Mouse (Mus musculus) hindbrain, embryonic 11.5 days (tissue): ENCODE measurements at regions not wholly inside any gene's neighbourhood (a gene's known extent, or its start where the extent isn't known, plus 50 kb on each side); places are given as distances from the start of the nearest gene placed in this dataset.

Experiments
- ATAC-seq: fragments of 200-750 bp; cut with Nextera tagmentation; 2 replicates; pipeline ENCODE4 v1.8.0; 2017; ENCODE audit warnings: mild to moderate bottlenecking, moderate TSS enrichment, moderate library complexity; ENCODE audit not compliant: low FRiP score
- DNase-seq: peaks from one replicate; pipeline ENCODE4 v3.0.0-alpha.2; 2015; ENCODE audit warnings: low spot score
- H3K27ac ChIP-seq: fragments of 300-500 bp; sonication (generic); 2 replicates; pipeline ENCODE4 v1.5.1; 2014; ENCODE audit warnings: mild to moderate bottlenecking, low read depth, low read length
- H3K27me3 ChIP-seq: fragments of 300-500 bp; sonication (generic); 2 replicates; pipeline ENCODE4 v1.6.1; 2014; ENCODE audit warnings: mild to moderate bottlenecking, low read length, moderate library complexity, mixed read lengths; ENCODE audit not compliant: control insufficient read depth, insufficient read depth
- H3K36me3 ChIP-seq: fragments of 300-500 bp; sonication (generic); 2 replicates; pipeline ENCODE4 v1.6.1; 2014; ENCODE audit warnings: mild to moderate bottlenecking, low read length, moderate library complexity, mixed read lengths; ENCODE audit not compliant: control insufficient read depth, insufficient read depth
- H3K4me1 ChIP-seq: fragments of 300-500 bp; sonication (generic); replicated peaks from 2 replicates; pipeline ENCODE4 v1.6.1; 2014; ENCODE audit warnings: low read length, mixed read lengths; ENCODE audit not compliant: control insufficient read depth, insufficient read depth
- H3K4me2 ChIP-seq: fragments of 300-500 bp; sonication (generic); replicated peaks from 2 replicates; pipeline ENCODE4 v1.6.1; 2014; ENCODE audit warnings: mild to moderate bottlenecking, low read depth, low read length
- H3K4me3 ChIP-seq: fragments of 300-500 bp; sonication (generic); 2 replicates; pipeline ENCODE4 v1.5.1; 2014; ENCODE audit warnings: low read depth, low read length
- H3K9ac ChIP-seq: fragments of 300-500 bp; sonication (generic); 2 replicates; pipeline ENCODE4 v1.6.1; 2014; ENCODE audit warnings: low read depth, low read length
- H3K9me3 ChIP-seq: fragments of 300-500 bp; sonication (generic); 2 replicates; pipeline ENCODE4 v1.6.1; 2016; ENCODE audit warnings: low read length; ENCODE audit not compliant: control insufficient read depth
- WGBS: fragments of 180-500 bp; shearing (Covaris S2); extraction: QIAGEN DNeasy Blood & Tissue Kit; methylation state at CpG from one replicate; pipeline ENCODE4 v1.1.7; 2014; 5-methylcytosine and 5-hydroxymethylcytosine counted together

DNA sequence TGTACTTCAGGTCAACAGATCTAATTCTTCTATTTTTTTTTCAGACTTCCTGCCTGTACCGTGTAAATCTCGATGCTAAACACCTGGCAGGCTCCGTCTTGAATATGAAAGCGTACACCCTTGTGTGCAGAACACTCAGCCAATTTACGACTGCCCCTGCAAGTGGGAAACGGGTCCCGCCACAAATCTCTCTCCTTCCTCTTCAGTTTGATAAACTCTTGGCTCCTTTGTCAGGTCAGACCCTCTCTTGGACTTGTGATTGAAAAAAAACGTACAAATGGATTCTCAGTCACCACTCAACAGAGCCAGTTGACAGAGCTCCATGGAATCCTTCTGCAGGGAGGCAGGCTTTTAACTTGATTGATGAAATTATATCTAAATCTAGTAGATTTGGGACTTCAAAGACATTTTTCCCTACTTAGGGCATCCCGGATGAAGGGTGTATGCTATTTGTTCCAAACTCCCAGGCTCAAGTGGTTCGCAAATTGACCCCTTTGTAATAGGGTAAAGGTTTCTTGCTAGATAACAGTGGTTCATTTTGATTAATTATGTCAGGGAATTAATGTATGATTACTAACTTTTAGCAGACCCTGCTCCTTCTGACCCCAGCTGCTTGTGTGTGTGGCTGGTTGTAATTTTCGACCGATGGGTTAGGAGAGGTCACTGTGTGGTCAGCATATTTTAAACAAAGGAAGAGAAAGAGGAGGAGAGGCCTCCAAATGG, 429.7 kb upstream of the Nr2f2 start:
- Histone ChIP-seq H3K27me3 (no peaks in the 10 kb centered on the region), H3K4me2 (no peak overlapping the region), H3K4me3 (no peak overlapping the region), H3K36me3 (no peaks in the 10 kb centered on the region), H3K27ac (no peak overlapping the region), H3K4me1 (no peaks in the 10 kb centered on the region), H3K9ac (no peak overlapping the region), H3K9me3 (no peaks in the 10 kb centered on the region)
- 42% methylated on average over 12 of the region's 12 CpGs for WGBS
- ATAC-seq (no peak), DNase-seq (no peak)

DNA sequence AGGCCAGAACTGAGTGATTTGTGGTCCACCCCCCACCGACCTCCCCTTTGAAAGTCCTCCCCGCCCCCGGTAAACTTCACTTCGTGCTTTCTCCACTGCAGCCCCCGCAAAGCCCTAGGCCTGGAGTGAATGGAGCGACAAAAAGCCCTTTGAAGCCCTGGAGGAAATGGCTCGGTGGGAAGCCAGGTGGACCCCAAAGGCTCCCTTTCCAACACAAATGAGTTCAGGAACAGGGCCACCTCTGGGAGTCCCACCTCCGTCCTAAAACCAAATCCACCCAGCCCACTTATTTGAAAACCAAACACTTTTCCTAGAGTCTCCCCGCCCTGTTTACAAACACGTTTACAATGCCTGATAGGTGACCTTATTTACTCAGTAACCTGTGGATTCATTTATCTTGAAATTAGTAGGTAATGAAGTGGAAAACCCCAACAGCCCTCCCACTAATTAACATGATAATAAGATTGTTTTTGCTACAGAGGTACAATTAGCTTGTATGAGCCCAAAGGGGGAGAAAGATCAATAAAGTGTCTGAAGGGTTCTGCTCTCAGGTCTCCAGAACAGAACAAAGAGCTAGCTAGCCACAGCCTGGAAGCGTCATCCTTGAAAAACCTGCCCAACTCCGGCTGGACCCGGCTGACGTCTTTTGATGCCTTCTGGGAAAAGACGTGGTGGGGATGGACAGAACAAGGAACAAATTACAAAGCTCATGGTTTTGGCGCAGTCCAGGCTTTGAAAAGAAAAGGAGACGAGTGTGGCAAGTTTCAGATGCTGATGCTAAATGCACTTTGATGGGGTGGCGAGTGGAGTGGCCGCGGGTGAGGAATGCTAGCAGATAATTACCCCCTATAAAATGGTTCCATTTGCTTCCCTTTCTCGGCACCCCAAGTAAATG, 422.6 kb upstream of the Nr2f2 start:
- Histone ChIP-seq H3K9me3 (no peaks in the 10 kb centered on the region), H3K4me3 (no peak overlapping the region), H3K27me3 (peaks cover 2% of the 10 kb centered on the region; the same call in 1 of the 2 replicates), H3K27ac (no peak overlapping the region), H3K4me2 (peak overlapping the region; percentile 24), H3K9ac (no peak overlapping the region), H3K4me1 (0 out of 2 replicates have a peak, but pooled peaks cover 2% of the 10 kb centered on the region), H3K36me3 (no peaks in the 10 kb centered on the region)
- 4% methylated on average over 21 of the region's 21 CpGs for WGBS
- DNase-seq (peak; percentile 58), ATAC-seq (peak; percentile 61)

DNA sequence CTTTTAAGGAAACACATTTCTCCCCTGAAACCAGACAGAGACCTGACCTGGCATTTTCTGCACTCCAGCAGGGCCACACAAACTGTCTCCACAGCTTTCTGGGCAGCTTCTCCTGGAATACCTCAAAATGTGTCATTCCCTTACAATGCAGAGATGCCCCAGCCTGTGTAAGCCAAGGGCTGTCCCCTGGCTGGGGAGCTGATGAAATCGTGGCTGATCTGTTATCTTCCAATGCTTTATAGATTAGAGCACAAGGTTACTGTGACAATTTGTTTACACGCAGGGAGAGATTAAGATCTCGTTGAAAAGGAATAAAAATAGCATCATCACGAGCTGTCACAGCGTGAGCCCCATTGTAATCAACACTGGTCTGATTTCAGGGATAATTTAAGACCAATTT, 421.4 kb upstream of the Nr2f2 start:
- no peak for ATAC-seq

DNA sequence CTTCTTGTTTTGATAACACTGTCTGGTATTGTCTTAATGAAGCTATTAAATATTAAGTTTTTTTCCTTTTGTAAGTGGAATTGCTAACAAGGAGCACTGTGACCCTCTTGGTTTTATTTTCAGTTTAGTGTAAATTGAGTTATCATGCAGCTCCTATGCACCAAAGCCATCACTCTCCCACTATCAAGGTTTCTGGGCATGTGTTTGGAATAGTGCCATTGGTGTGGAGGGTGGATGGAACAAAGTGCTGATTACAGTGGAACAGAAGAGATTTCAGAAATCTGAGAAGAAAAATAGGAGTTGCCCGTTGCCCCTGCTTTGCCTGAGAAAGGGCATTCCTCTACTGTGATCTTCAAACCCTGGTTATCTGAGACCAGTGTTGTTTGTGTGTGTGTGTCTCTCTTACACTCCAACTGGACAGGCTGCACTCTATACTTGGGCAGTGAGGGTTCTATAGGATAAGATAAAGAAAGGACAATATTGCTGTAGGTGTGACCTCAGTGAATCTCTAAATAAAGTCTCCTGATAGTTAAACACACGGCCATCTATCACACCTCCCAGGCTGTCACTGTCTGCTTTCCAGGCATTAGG, 414.3 kb upstream of the Nr2f2 start:
- DNase-seq, result no peak
- WGBS, result 78% methylated on average over 2 of the region's 2 CpGs
- no peaks in the 10 kb centered on the region for H3K36me3 ChIP-seq
- H3K4me3 ChIP-seq, result no peak overlapping the region
- no peak for ATAC-seq
- H3K4me2 ChIP-seq, result no peak overlapping the region
- H3K27ac ChIP-seq, result no peak overlapping the region
- H3K9ac ChIP-seq, result no peak overlapping the region
- no peaks in the 10 kb centered on the region for H3K27me3 ChIP-seq
- H3K4me1 ChIP-seq, result no peaks in the 10 kb centered on the region; the same call in 1 of the 2 replicates
- H3K9me3 ChIP-seq, result no peaks in the 10 kb centered on the region

More for the DNA sequence above, 421.4 kb upstream of the Nr2f2 start:
- H3K9me3 ChIP-seq, result no peaks in the 10 kb centered on the region
- 0 out of 2 replicates have a peak, but pooled peaks cover 2% of the 10 kb centered on the region for H3K4me1 ChIP-seq
- H3K9ac ChIP-seq, result no peak overlapping the region
- H3K4me3 ChIP-seq, result no peak overlapping the region
- no peak overlapping the region for H3K4me2 ChIP-seq
- 20% methylated on average over 5 of the region's 5 CpGs for WGBS
- no peak for DNase-seq
- no peaks in the 10 kb centered on the region for H3K36me3 ChIP-seq
- H3K27me3 ChIP-seq, result peaks cover 2% of the 10 kb centered on the region; the same call in 1 of the 2 replicates
- no peak overlapping the region for H3K27ac ChIP-seq

DNA sequence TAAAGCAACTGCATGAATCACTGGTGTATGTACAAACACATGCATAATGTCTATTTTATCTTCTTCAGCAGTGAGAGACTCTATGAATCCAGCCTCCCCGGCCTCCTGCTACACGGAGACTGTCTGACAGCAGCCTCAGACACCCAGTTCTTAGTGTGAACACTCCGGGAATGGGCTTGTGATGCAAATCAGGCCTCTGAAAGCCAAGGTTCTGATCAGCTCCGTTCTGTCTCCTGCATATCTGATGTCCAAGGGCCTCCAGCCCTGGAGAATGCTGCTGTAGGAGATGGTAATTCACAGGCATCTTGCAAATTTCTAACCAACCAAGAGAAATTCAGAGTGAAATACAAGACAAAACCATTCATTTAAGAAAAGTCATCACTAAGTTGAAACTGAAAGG, 411.2 kb upstream of the Nr2f2 start:
- Histone ChIP-seq H3K36me3 (no peaks in the 10 kb centered on the region), H3K4me1 (no peaks in the 10 kb centered on the region; the same call in 1 of the 2 replicates), H3K4me2 (no peak overlapping the region), H3K9me3 (no peaks in the 10 kb centered on the region), H3K4me3 (no peak overlapping the region), H3K27me3 (no peaks in the 10 kb centered on the region), H3K9ac (no peak overlapping the region), H3K27ac (no peak overlapping the region)
- 29% methylated on average over 4 of the region's 4 CpGs for WGBS
- DNase-seq, result peak; percentile 35
- ATAC-seq, result peak; percentile 30; the same call in 1 of the 2 replicates

DNA sequence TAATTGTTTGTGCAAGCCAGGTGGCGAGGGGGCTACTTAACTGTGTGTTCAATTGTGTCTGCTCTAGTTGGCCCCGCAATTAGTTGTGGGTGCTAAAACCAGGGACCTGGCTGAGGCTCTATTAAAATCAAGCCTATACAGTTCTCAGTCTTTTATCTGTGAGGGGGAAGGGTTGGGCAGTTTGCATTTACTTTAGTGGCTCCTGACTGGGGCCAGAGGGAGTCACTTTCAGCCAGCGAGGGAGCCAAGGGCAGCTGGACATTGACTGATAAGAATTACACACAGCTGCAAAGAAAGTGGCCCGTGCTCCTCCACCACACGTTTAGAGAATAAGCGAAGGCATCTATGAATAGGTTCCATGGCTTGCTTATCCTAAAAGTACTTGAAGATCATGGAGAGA, 403.1 kb upstream of the Nr2f2 start:
- Histone ChIP-seq H3K4me2 (no peak overlapping the region), H3K9ac (no peak overlapping the region), H3K4me3 (no peak overlapping the region), H3K27ac (no peak overlapping the region), H3K4me1 (no peaks in the 10 kb centered on the region), H3K27me3 (no peaks in the 10 kb centered on the region), H3K36me3 (no peaks in the 10 kb centered on the region), H3K9me3 (no peaks in the 10 kb centered on the region)
- WGBS, result 77% methylated on average over 6 of the region's 6 CpGs
- ATAC-seq (no peak), DNase-seq (no peak)

DNA sequence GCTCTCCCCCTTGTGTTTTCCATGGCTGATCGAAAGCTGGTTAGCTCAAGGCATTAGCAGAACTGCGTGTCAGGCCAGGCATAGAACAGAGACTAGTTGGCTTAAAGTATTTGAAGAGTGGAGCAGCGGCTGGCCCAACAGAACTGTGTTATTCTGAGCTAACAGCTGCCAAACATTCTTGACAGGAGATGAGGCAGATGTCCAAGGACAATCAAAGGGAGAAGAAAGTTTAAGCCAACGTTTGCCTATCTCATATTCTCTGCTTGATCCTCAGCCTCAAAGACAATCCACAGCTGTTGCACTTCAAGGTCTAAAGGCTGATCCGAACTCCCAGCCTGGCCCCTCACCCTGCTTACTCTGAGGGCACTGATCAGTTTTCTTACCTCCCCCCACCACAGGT, 401.2 kb upstream of the Nr2f2 start:
- no peaks in the 10 kb centered on the region for H3K36me3 ChIP-seq
- 77% methylated on average over 5 of the region's 5 CpGs for WGBS
- H3K27ac ChIP-seq, result no peak overlapping the region

DNA sequence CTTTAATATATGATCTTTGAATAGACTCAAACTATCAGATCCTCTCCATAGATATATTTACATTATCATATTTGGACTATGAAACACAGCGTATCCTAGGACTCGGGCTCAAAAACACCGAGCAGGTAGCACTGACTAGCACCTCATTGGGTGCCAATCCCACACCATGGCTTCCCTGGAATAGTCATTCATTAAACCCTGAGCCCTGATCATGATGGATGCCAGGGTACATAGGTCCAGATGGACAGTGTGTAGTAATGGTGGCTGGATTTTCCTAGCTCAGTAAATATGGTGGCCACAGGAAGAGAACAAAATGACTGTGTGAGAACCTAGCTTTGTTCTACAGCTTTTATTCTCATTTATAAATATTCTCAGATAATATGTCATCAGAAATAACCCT, 390.1 kb upstream of the Nr2f2 start:
- H3K9ac ChIP-seq, result no peak overlapping the region
- H3K27me3 ChIP-seq, result no peaks in the 10 kb centered on the region
- 98% methylated on average over 3 of the region's 3 CpGs for WGBS
- ATAC-seq, result no peak
- H3K9me3 ChIP-seq, result no peaks in the 10 kb centered on the region
- no peak for DNase-seq
- no peaks in the 10 kb centered on the region for H3K36me3 ChIP-seq
- H3K4me2 ChIP-seq, result no peak overlapping the region
- no peak overlapping the region for H3K27ac ChIP-seq
- 0 out of 2 replicates have a peak, but pooled peaks cover 2% of the 10 kb centered on the region for H3K4me1 ChIP-seq
- H3K4me3 ChIP-seq, result no peak overlapping the region

More for the DNA sequence above, 401.2 kb upstream of the Nr2f2 start:
- no peak for ATAC-seq
- H3K27me3 ChIP-seq, result no peaks in the 10 kb centered on the region
- H3K9me3 ChIP-seq, result no peaks in the 10 kb centered on the region
- no peak overlapping the region for H3K4me3 ChIP-seq
- no peaks in the 10 kb centered on the region for H3K4me1 ChIP-seq
- no peak for DNase-seq
- H3K9ac ChIP-seq, result no peak overlapping the region
- no peak overlapping the region for H3K4me2 ChIP-seq
